Mouse (Mus musculus) MEL (cell line): ENCODE results near the gene 2410004B18Rik. TPM values are rescaled to one million over a fixed set of nuclear protein-coding genes. Genes with fewer than 3 reads are reported as not detected.

Experiments
- DNase-seq: peaks from one replicate; pipeline ENCODE4 v3.0.0; 2011; ENCODE audit warnings: low read depth, low spot score
- H3K27ac ChIP-seq: 2 replicates; pipeline ENCODE4 v1.5.1; 2012; ENCODE audit warnings: low read depth, mild to moderate bottlenecking, control low read depth, low read length, moderate library complexity; ENCODE audit not compliant: control insufficient read depth
- H3K27me3 ChIP-seq, 2 experiments: fragments of 150-350 bp in 1 of 2; sonication (generic) in 1 of 2; 2 replicates each; pipeline ENCODE4 v1.6.1; 2012; ENCODE audit warnings: low read length in 2 of 2, mild to moderate bottlenecking in 2 of 2, improper control_type of control experiment in 1 of 2, moderate library complexity in 1 of 2; ENCODE audit not compliant: insufficient read depth in 2 of 2, control insufficient read depth in 1 of 2
- H3K36me3 ChIP-seq, 2 experiments: 2 replicates each; pipeline ENCODE4 v1.6.1; 2012 to 2014; ENCODE audit warnings: low read length in 2 of 2, improper control_type of control experiment in 1 of 2, inconsistent platforms in 1 of 2, mild to moderate bottlenecking in 1 of 2; ENCODE audit not compliant: insufficient read depth in 2 of 2, control insufficient read depth in 1 of 2
- H3K4me1 ChIP-seq, 2 experiments: fragments of 150-350 bp in 1 of 2; sonication (generic) in 1 of 2; 2 replicates each; pipeline ENCODE4 v1.6.1; 2012; ENCODE audit warnings: low read length in 2 of 2, improper control_type of control experiment in 1 of 2, mild to moderate bottlenecking in 1 of 2; ENCODE audit not compliant: insufficient read depth in 2 of 2, control insufficient read depth in 1 of 2
- H3K4me3 ChIP-seq, 2 experiments: fragments of 150-350 bp in 1 of 2; sonication (generic) in 1 of 2; 2 replicates each; pipeline ENCODE4 v1.5.1; 2012; ENCODE audit warnings: low read depth in 2 of 2, low read length in 2 of 2, mild to moderate bottlenecking in 2 of 2, moderate library complexity in 2 of 2, control low read depth in 1 of 2, improper control_type of control experiment in 1 of 2; ENCODE audit not compliant: control insufficient read depth in 1 of 2, insufficient read depth in 1 of 2
- H3K79me2 ChIP-seq: 2 replicates; pipeline ENCODE4 v1.6.1; 2012; ENCODE audit warnings: mild to moderate bottlenecking, low read length, moderate library complexity; ENCODE audit not compliant: control insufficient read depth, poor library complexity, insufficient read depth
- H3K9ac ChIP-seq: 2 replicates; pipeline ENCODE4 v1.6.1; 2012; ENCODE audit warnings: low read depth, mild to moderate bottlenecking, control low read depth, low read length, moderate library complexity; ENCODE audit not compliant: control insufficient read depth, poor library complexity, severe bottlenecking
- H3K9me3 ChIP-seq: fragments of 150-350 bp; sonication (generic); replicated peaks from 2 replicates; pipeline ENCODE4 v1.6.1; 2012; ENCODE audit warnings: mild to moderate bottlenecking, low read length, improper control_type of control experiment, moderate library complexity; ENCODE audit not compliant: insufficient read depth
- CHD2 ChIP-seq: IDR thresholded peaks from 2 replicates; pipeline ENCODE4 v1.6.1; 2011; ENCODE audit warnings: low read length, improper control_type of control experiment
- E2F4 ChIP-seq: IDR thresholded peaks from 2 replicates; pipeline ENCODE4 v1.6.1; 2011; ENCODE audit warnings: low read depth, low read length, improper control_type of control experiment, borderline replicate concordance
- ELF1 ChIP-seq: IDR thresholded peaks from 2 replicates; pipeline ENCODE4 v1.6.1; 2014; ENCODE audit warnings: low read depth, mild to moderate bottlenecking, inconsistent platforms, low read length, improper control_type of control experiment, moderate library complexity
- GABPA ChIP-seq: IDR thresholded peaks from 2 replicates; pipeline ENCODE4 v1.6.1; 2012; ENCODE audit warnings: low read depth, mild to moderate bottlenecking, inconsistent platforms, low read length, improper control_type of control experiment, moderate library complexity
- HCFC1 ChIP-seq: IDR thresholded peaks from 2 replicates; pipeline ENCODE4 v1.6.1; 2012; ENCODE audit warnings: low read depth, mild to moderate bottlenecking, inconsistent platforms, low read length, improper control_type of control experiment, moderate library complexity
- KAT2A ChIP-seq: conservative IDR thresholded peaks from 2 replicates; pipeline ENCODE4 v1.6.1; 2012; ENCODE audit warnings: low read depth, low read length, improper control_type of control experiment, inconsistent platforms
- MAFK ChIP-seq: IDR thresholded peaks from 2 replicates; pipeline ENCODE4 v1.6.1; 2011; ENCODE audit warnings: low read depth, mild to moderate bottlenecking, low read length, improper control_type of control experiment, borderline replicate concordance
- MAX ChIP-seq: IDR thresholded peaks from 2 replicates; pipeline ENCODE4 v1.6.1; 2011; ENCODE audit warnings: low read length, improper control_type of control experiment
- MAZ ChIP-seq: IDR thresholded peaks from 2 replicates; pipeline ENCODE4 v1.6.1; 2012; ENCODE audit warnings: low read depth, mild to moderate bottlenecking, inconsistent platforms, low read length, improper control_type of control experiment
- MEF2A ChIP-seq: IDR thresholded peaks from 2 replicates; pipeline ENCODE4 v1.6.1; 2014; ENCODE audit warnings: low read depth, mild to moderate bottlenecking, inconsistent platforms, low read length, improper control_type of control experiment; ENCODE audit not compliant: poor library complexity, insufficient replicate concordance, severe bottlenecking; ENCODE audit errors: extremely low read depth
- MXI1 ChIP-seq: IDR thresholded peaks from 2 replicates; pipeline ENCODE4 v1.6.1; 2011; ENCODE audit warnings: mild to moderate bottlenecking, low read depth, low read length, improper control_type of control experiment
- MYC ChIP-seq: IDR thresholded peaks from 2 replicates; pipeline ENCODE4 v1.6.1; 2011; ENCODE audit warnings: low read depth, mild to moderate bottlenecking, low read length, improper control_type of control experiment, moderate library complexity
- NELFE ChIP-seq: IDR thresholded peaks from 2 replicates; pipeline ENCODE4 v1.6.1; 2011; ENCODE audit warnings: low read depth, low read length, improper control_type of control experiment
- NRF1 ChIP-seq: IDR thresholded peaks from 2 replicates; pipeline ENCODE4 v1.6.1; 2014; ENCODE audit warnings: low read depth, mild to moderate bottlenecking, inconsistent platforms, low read length, improper control_type of control experiment, moderate library complexity; ENCODE audit not compliant: poor library complexity, insufficient read depth, severe bottlenecking
- POLR2A ChIP-seq, 2 experiments: IDR thresholded peaks; 2 replicates each; pipeline ENCODE4 v1.6.1; 2011 to 2012; ENCODE audit warnings: low read length in 2 of 2, mild to moderate bottlenecking in 2 of 2, control low read depth in 1 of 2, improper control_type of control experiment in 1 of 2, low read depth in 1 of 2, moderate library complexity in 1 of 2; ENCODE audit not compliant: control insufficient read depth in 1 of 2, insufficient read depth in 1 of 2, poor library complexity in 1 of 2
- POLR2AphosphoS2 ChIP-seq: IDR thresholded peaks from 2 replicates; pipeline ENCODE4 v1.6.1; 2011; ENCODE audit warnings: low read length, improper control_type of control experiment
- POLR2AphosphoS5 ChIP-seq: IDR thresholded peaks from 2 replicates; pipeline ENCODE4 v1.6.1; 2012; ENCODE audit warnings: low read depth, borderline replicate concordance, mild to moderate bottlenecking, inconsistent platforms, low read length, moderate library complexity, mixed read lengths
- RAD21 ChIP-seq: IDR thresholded peaks from 2 replicates; pipeline ENCODE4 v1.6.1; 2011; ENCODE audit warnings: mild to moderate bottlenecking, low read depth, low read length, improper control_type of control experiment
- SMC3 ChIP-seq: IDR thresholded peaks from 2 replicates; pipeline ENCODE4 v1.6.1; 2011; ENCODE audit warnings: low read depth, low read length, improper control_type of control experiment
- TAL1 ChIP-seq: IDR thresholded peaks from 2 replicates; pipeline ENCODE4 v1.6.1; 2012; ENCODE audit warnings: mild to moderate bottlenecking, inconsistent platforms, low read length, moderate library complexity, mixed read lengths
- USF1 ChIP-seq: IDR thresholded peaks from 2 replicates; pipeline ENCODE4 v1.6.1; 2014; ENCODE audit warnings: low read depth, mild to moderate bottlenecking, inconsistent platforms, low read length, improper control_type of control experiment, moderate library complexity
- USF2 ChIP-seq, 2 experiments: IDR thresholded peaks; 2 replicates each; pipeline ENCODE4 v1.6.1; 2011 to 2012; ENCODE audit warnings: improper control_type of control experiment in 2 of 2, low read length in 2 of 2, borderline replicate concordance in 1 of 2, inconsistent platforms in 1 of 2, low read depth in 1 of 2, mild to moderate bottlenecking in 1 of 2; ENCODE audit not compliant: insufficient read depth in 1 of 2
- ZC3H11A ChIP-seq: IDR thresholded peaks from 2 replicates; pipeline ENCODE4 v1.6.1; 2012; ENCODE audit warnings: low read depth, mild to moderate bottlenecking, inconsistent platforms, low read length, improper control_type of control experiment
- ZMIZ1 ChIP-seq: IDR thresholded peaks from 2 replicates; pipeline ENCODE4 v1.6.1; 2012; ENCODE audit warnings: low read depth, mild to moderate bottlenecking, inconsistent platforms, low read length, improper control_type of control experiment, moderate library complexity
- polyA plus RNA-seq, 2 experiments: library from polyadenylated mRNA; stranded (reverse) in 1 of 2; unstranded in 1 of 2; fragments of >175 nt in 1 of 2; fragments of >200 nt in 1 of 2; gene quantifications; 2 replicates each; pipeline versions ENCODE4 v1.2.1 to v1.2.4; 2012; ENCODE audit warnings: low replicate concordance in 2 of 2, low read depth in 1 of 2; ENCODE audit not compliant: insufficient read length in 2 of 2, insufficient read depth in 1 of 2, missing spikeins in 1 of 2
- total RNA-seq: library from RNA; depleted of rRNA; stranded (reverse); fragments of 300-350 nt; gene quantifications from 2 replicates; pipeline ENCODE4 v1.2.3, GENCODE M21; 2012

The 2410004B18Rik gene
- total and polyA plus RNA-seq, 3 experiments, result 32.3 to 42.3 TPM; not detected in 1

DNA sequence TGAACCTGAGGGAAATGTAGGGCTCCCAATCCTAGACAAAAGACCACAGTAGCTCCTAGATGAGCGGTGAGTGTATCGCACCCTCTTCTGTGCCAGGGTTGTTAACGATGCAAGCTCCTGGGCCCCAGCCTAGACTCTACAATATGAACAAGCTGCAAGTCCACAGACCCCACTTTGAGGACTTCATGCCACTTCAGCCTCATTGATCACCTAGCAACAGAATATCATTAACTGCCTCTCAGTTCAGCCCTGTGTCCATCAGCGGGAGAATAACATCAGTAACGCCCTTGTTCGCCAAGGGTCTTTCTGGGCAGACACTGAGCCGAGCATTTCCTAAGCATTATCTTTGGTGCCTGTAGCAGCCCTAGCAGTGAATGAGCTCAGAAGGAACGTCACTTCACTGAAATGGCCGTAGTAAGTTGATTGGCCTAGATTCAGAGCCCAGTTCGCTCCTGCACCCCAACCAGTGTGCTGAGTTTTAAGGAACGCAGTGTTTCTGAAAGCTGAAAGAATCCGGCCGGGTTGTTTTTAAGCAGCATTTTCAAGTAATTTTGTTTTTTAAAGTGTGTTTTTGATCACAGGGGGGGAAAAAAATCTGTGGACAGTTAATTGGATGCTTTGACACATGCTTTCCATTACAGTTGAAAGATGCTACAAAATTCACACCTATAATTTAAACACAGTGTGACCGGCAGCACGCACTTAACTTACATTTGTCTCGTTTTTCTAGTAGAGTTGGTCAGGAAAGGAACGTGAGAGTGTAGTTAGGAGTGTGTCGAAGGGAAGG, 47.3 kb upstream of the 2410004B18Rik start:
- H3K27ac ChIP-seq, result no peak overlapping the region
- no peaks in the 10 kb centered on the region; a peak in 1 of 4 replicates for H3K27me3 ChIP-seq
- H3K4me1 ChIP-seq, result no peaks in the 10 kb centered on the region
- H3K4me3 ChIP-seq, result no peak overlapping the region
- no peaks in the 10 kb centered on the region for H3K79me2 ChIP-seq
- H3K9ac ChIP-seq, result no peak overlapping the region
- H3K36me3 ChIP-seq, result no peaks in the 10 kb centered on the region
- TF ChIP-seq RAD21, result no peak
- TF ChIP-seq E2F4, result no peak
- TF ChIP-seq MEF2A, result no peak
- no peak for TF ChIP-seq SMC3
- TF ChIP-seq ZC3H11A, result no peak
- no peak for TF ChIP-seq USF2 (IDR thresholded peaks at IDR 0.05; ENCODE audit: borderline replicate concordance in 1 of 2, insufficient read depth in 1 of 2, low read depth in 1 of 2, low read length in 2 of 2)
- TF ChIP-seq USF1, result no peak
- TF ChIP-seq HCFC1, result no peak
- no peak for TF ChIP-seq NELFE
- TF ChIP-seq ELF1, result no peak
- TF ChIP-seq MAFK, result no peak
- TF ChIP-seq MYC, result no peak
- no peak for TF ChIP-seq MAZ
- no peak for TF ChIP-seq POLR2AphosphoS2
- no peak for TF ChIP-seq MAX
- TF ChIP-seq CHD2, result no peak
- TF ChIP-seq GABPA, result no peak
- TF ChIP-seq POLR2A (IDR thresholded peaks at IDR 0.05; ENCODE audit: control insufficient read depth in 1 of 2, insufficient read depth in 1 of 2, low read depth in 1 of 2, low read length in 2 of 2, poor library complexity in 1 of 2), result no peak
- no peak for TF ChIP-seq NRF1
- TF ChIP-seq TAL1, result no peak
- H3K9me3 ChIP-seq, result no peaks in the 10 kb centered on the region
- no peak for DNase-seq

DNA sequence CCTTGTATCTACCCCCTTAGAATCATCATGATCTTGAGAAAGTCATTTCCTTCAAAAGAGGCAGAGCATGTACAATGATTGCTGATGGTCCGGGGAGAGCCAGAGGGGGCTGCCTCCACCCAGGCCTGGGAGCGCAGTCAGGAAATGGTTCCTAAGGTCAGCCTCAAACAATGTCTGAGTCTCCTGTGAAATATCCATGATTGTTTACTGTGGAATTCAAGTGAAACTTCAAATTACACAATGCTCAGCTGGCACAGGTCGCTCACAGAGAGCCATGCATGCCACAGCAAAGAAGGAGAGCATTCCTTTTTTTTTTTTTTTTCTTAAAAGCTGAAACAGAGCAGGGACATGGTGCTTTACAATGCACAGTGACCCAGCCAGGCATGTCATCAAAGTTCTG, 45.4 kb upstream of the 2410004B18Rik start:
- H3K36me3 ChIP-seq, result no peaks in the 10 kb centered on the region
- H3K27me3 ChIP-seq, result no peaks in the 10 kb centered on the region; a peak in 1 of 4 replicates
- H3K9ac ChIP-seq, result no peak overlapping the region
- no peaks in the 10 kb centered on the region for H3K9me3 ChIP-seq
- H3K4me3 ChIP-seq, result no peak overlapping the region
- no peak overlapping the region for H3K27ac ChIP-seq
- H3K79me2 ChIP-seq, result no peaks in the 10 kb centered on the region
- TF ChIP-seq POLR2AphosphoS5 (no peak), KAT2A (no peak), HCFC1 (no peak), RAD21 (no peak), MXI1 (no peak), ZMIZ1 (no peak), POLR2AphosphoS2 (no peak)
- no peak for DNase-seq
- no peaks in the 10 kb centered on the region for H3K4me1 ChIP-seq
